Mouse (Mus musculus) MEL (cell line): ENCODE measurements at regions not wholly inside any gene's neighbourhood (a gene's known extent, or its start where the extent isn't known, plus 50 kb on each side); places are given as distances from the start of the nearest gene placed in this dataset.

ENCODE experiments used
- DNase-seq: peaks from one replicate; pipeline ENCODE4 v3.0.0; 2011; ENCODE audit warnings: low read depth, low spot score
- H3K27ac ChIP-seq: 2 replicates; pipeline ENCODE4 v1.5.1; 2012; ENCODE audit warnings: low read depth, mild to moderate bottlenecking, control low read depth, low read length, moderate library complexity; ENCODE audit not compliant: control insufficient read depth
- H3K27me3 ChIP-seq, 2 experiments: fragments of 150-350 bp in 1 of 2; sonication (generic) in 1 of 2; 2 replicates each; pipeline ENCODE4 v1.6.1; 2012; ENCODE audit warnings: low read length in 2 of 2, mild to moderate bottlenecking in 2 of 2, improper control_type of control experiment in 1 of 2, moderate library complexity in 1 of 2; ENCODE audit not compliant: insufficient read depth in 2 of 2, control insufficient read depth in 1 of 2
- H3K36me3 ChIP-seq, 2 experiments: 2 replicates each; pipeline ENCODE4 v1.6.1; 2012 to 2014; ENCODE audit warnings: low read length in 2 of 2, improper control_type of control experiment in 1 of 2, inconsistent platforms in 1 of 2, mild to moderate bottlenecking in 1 of 2; ENCODE audit not compliant: insufficient read depth in 2 of 2, control insufficient read depth in 1 of 2
- H3K4me1 ChIP-seq, 2 experiments: fragments of 150-350 bp in 1 of 2; sonication (generic) in 1 of 2; 2 replicates each; pipeline ENCODE4 v1.6.1; 2012; ENCODE audit warnings: low read length in 2 of 2, improper control_type of control experiment in 1 of 2, mild to moderate bottlenecking in 1 of 2; ENCODE audit not compliant: insufficient read depth in 2 of 2, control insufficient read depth in 1 of 2
- H3K4me3 ChIP-seq, 2 experiments: fragments of 150-350 bp in 1 of 2; sonication (generic) in 1 of 2; 2 replicates each; pipeline ENCODE4 v1.5.1; 2012; ENCODE audit warnings: low read depth in 2 of 2, low read length in 2 of 2, mild to moderate bottlenecking in 2 of 2, moderate library complexity in 2 of 2, control low read depth in 1 of 2, improper control_type of control experiment in 1 of 2; ENCODE audit not compliant: control insufficient read depth in 1 of 2, insufficient read depth in 1 of 2
- H3K79me2 ChIP-seq: 2 replicates; pipeline ENCODE4 v1.6.1; 2012; ENCODE audit warnings: mild to moderate bottlenecking, low read length, moderate library complexity; ENCODE audit not compliant: control insufficient read depth, poor library complexity, insufficient read depth
- H3K9ac ChIP-seq: 2 replicates; pipeline ENCODE4 v1.6.1; 2012; ENCODE audit warnings: low read depth, mild to moderate bottlenecking, control low read depth, low read length, moderate library complexity; ENCODE audit not compliant: control insufficient read depth, poor library complexity, severe bottlenecking
- H3K9me3 ChIP-seq: fragments of 150-350 bp; sonication (generic); replicated peaks from 2 replicates; pipeline ENCODE4 v1.6.1; 2012; ENCODE audit warnings: mild to moderate bottlenecking, low read length, improper control_type of control experiment, moderate library complexity; ENCODE audit not compliant: insufficient read depth
- CHD1 ChIP-seq: IDR thresholded peaks from 2 replicates; pipeline ENCODE4 v1.6.1; 2012; ENCODE audit warnings: low read depth, mild to moderate bottlenecking, inconsistent platforms, low read length, improper control_type of control experiment
- CTCF ChIP-seq, 3 experiments: IDR thresholded peaks in 2 of 3; conservative IDR thresholded peaks in 1 of 3; 2 replicates each; pipeline ENCODE4 v1.5.1; 2011 to 2012; ENCODE audit warnings: low read length in 3 of 3, low read depth in 2 of 3, mild to moderate bottlenecking in 2 of 3, improper control_type of control experiment in 1 of 3, inconsistent platforms in 1 of 3, mixed read lengths in 1 of 3, moderate library complexity in 1 of 3; ENCODE audit not compliant: control insufficient read depth in 1 of 3, insufficient read depth in 1 of 3, poor library complexity in 1 of 3, severe bottlenecking in 1 of 3
- E2F4 ChIP-seq: IDR thresholded peaks from 2 replicates; pipeline ENCODE4 v1.6.1; 2011; ENCODE audit warnings: low read depth, low read length, improper control_type of control experiment, borderline replicate concordance
- ELF1 ChIP-seq: IDR thresholded peaks from 2 replicates; pipeline ENCODE4 v1.6.1; 2014; ENCODE audit warnings: low read depth, mild to moderate bottlenecking, inconsistent platforms, low read length, improper control_type of control experiment, moderate library complexity
- EP300 ChIP-seq, 2 experiments: IDR thresholded peaks; 2 replicates each; pipeline ENCODE4 v1.6.1; 2011; ENCODE audit warnings: improper control_type of control experiment in 2 of 2, low read length in 2 of 2, low read depth in 1 of 2, mild to moderate bottlenecking in 1 of 2
- ETS1 ChIP-seq: IDR thresholded peaks from 2 replicates; pipeline ENCODE4 v1.6.1; 2012; ENCODE audit warnings: low read depth, mild to moderate bottlenecking, inconsistent platforms, low read length, improper control_type of control experiment, moderate library complexity
- GABPA ChIP-seq: IDR thresholded peaks from 2 replicates; pipeline ENCODE4 v1.6.1; 2012; ENCODE audit warnings: low read depth, mild to moderate bottlenecking, inconsistent platforms, low read length, improper control_type of control experiment, moderate library complexity
- GATA1 ChIP-seq: IDR thresholded peaks from 2 replicates; pipeline ENCODE4 v1.6.1; 2011; ENCODE audit warnings: low read depth, low read length, improper control_type of control experiment
- JUND ChIP-seq: IDR thresholded peaks from 2 replicates; pipeline ENCODE4 v1.6.1; 2011; ENCODE audit warnings: low read depth, mild to moderate bottlenecking, improper control_type of control experiment, low read length
- MAFK ChIP-seq: IDR thresholded peaks from 2 replicates; pipeline ENCODE4 v1.6.1; 2011; ENCODE audit warnings: low read depth, mild to moderate bottlenecking, low read length, improper control_type of control experiment, borderline replicate concordance
- MAX ChIP-seq: IDR thresholded peaks from 2 replicates; pipeline ENCODE4 v1.6.1; 2011; ENCODE audit warnings: low read length, improper control_type of control experiment
- MXI1 ChIP-seq: IDR thresholded peaks from 2 replicates; pipeline ENCODE4 v1.6.1; 2011; ENCODE audit warnings: mild to moderate bottlenecking, low read depth, low read length, improper control_type of control experiment
- MYB ChIP-seq: IDR thresholded peaks from 2 replicates; pipeline ENCODE4 v1.6.1; 2011; ENCODE audit warnings: mild to moderate bottlenecking, low read depth, low read length, improper control_type of control experiment
- MYC ChIP-seq: IDR thresholded peaks from 2 replicates; pipeline ENCODE4 v1.6.1; 2011; ENCODE audit warnings: low read depth, mild to moderate bottlenecking, low read length, improper control_type of control experiment, moderate library complexity
- NELFE ChIP-seq: IDR thresholded peaks from 2 replicates; pipeline ENCODE4 v1.6.1; 2011; ENCODE audit warnings: low read depth, low read length, improper control_type of control experiment
- POLR2AphosphoS2 ChIP-seq: IDR thresholded peaks from 2 replicates; pipeline ENCODE4 v1.6.1; 2011; ENCODE audit warnings: low read length, improper control_type of control experiment
- POLR2AphosphoS5 ChIP-seq: IDR thresholded peaks from 2 replicates; pipeline ENCODE4 v1.6.1; 2012; ENCODE audit warnings: low read depth, borderline replicate concordance, mild to moderate bottlenecking, inconsistent platforms, low read length, moderate library complexity, mixed read lengths
- TCF12 ChIP-seq: IDR thresholded peaks from 2 replicates; pipeline ENCODE4 v1.6.1; 2014; ENCODE audit warnings: low read depth, mild to moderate bottlenecking, inconsistent platforms, low read length, improper control_type of control experiment, moderate library complexity
- UBTF ChIP-seq: IDR thresholded peaks from 2 replicates; pipeline ENCODE4 v1.6.1; 2012; ENCODE audit warnings: low read depth, mild to moderate bottlenecking, inconsistent platforms, low read length, improper control_type of control experiment, moderate library complexity, borderline replicate concordance; ENCODE audit not compliant: insufficient read depth
- USF1 ChIP-seq: IDR thresholded peaks from 2 replicates; pipeline ENCODE4 v1.6.1; 2014; ENCODE audit warnings: low read depth, mild to moderate bottlenecking, inconsistent platforms, low read length, improper control_type of control experiment, moderate library complexity

DNA sequence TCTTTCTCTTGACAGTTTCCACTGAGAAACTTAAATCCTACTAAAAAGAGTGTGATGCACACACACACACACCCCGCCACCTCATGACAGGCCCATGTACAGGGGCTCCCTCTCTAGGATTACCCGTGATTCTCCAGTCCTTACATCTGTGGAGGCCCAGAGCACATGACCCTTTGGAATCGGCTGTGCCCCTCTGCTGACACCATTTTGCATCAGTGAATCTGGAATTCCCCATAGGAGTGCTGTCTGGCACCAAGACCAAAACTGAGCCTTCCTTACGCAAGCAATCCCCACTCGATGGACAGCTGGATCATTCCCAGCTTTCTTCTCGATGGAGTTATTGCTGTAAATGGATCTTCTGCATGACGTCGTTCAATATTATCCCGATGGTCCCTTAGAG lies 180.3 kb downstream of the Tfap2c start:
- Histone ChIP-seq H3K4me1 (no peaks in the 10 kb centered on the region), H3K27me3 (no peaks in the 10 kb centered on the region), H3K36me3 (no peaks in the 10 kb centered on the region), H3K79me2 (no peaks in the 10 kb centered on the region), H3K9me3 (no peaks in the 10 kb centered on the region; the same call in 1 of the 2 replicates), H3K27ac (no peak overlapping the region), H3K4me3 (no peak overlapping the region), H3K9ac (no peak overlapping the region)
- TF ChIP-seq MAFK = no peak
- TF ChIP-seq JUND = no peak
- TF ChIP-seq MXI1 = no peak
- TF ChIP-seq GABPA = no peak
- TF ChIP-seq POLR2AphosphoS2 = no peak
- TF ChIP-seq MAX = no peak
- TF ChIP-seq TCF12 = no peak
- no peak for DNase-seq

DNA sequence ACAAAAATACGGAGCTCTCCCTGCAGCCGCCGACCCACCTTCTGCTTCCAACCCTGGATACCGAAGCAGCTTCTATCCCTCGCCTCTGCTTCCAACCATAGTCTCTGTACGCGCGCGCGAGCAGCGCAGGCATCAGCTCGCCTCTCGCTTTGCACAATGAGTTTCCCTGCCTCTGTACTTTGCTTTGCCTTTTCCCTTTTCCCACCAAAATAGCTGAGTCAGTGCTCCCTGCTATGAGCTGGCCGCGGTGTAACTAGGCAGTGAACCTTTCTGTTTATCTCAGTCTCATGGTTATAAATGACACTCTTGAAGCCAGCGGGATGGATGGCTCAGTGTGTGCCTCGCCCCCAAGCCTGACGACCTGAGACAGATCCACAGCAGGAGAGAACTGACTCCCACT lies 182.0 kb downstream of the Tfap2c start:
- no peaks in the 10 kb centered on the region for H3K27me3 ChIP-seq
- H3K4me3 ChIP-seq = no peak overlapping the region
- DNase-seq = no peak
- no peak overlapping the region for H3K27ac ChIP-seq
- H3K9ac ChIP-seq = no peak overlapping the region
- no peaks in the 10 kb centered on the region; the same call in 1 of the 2 replicates for H3K9me3 ChIP-seq
- TF ChIP-seq CHD1 (no peak), CTCF (IDR thresholded peaks at IDR 0.05 in 2 of 3, conservative IDR thresholded peaks at IDR 0.05 in 1 of 3; ENCODE audit: control insufficient read depth in 1 of 3, insufficient read depth in 1 of 3, low read depth in 2 of 3, low read length in 3 of 3, poor library complexity in 1 of 3, severe bottlenecking in 1 of 3) (no peak), MXI1 (no peak), USF1 (no peak), GATA1 (no peak), JUND (no peak)
- H3K79me2 ChIP-seq = no peaks in the 10 kb centered on the region
- H3K4me1 ChIP-seq = no peaks in the 10 kb centered on the region
- H3K36me3 ChIP-seq = no peaks in the 10 kb centered on the region

DNA sequence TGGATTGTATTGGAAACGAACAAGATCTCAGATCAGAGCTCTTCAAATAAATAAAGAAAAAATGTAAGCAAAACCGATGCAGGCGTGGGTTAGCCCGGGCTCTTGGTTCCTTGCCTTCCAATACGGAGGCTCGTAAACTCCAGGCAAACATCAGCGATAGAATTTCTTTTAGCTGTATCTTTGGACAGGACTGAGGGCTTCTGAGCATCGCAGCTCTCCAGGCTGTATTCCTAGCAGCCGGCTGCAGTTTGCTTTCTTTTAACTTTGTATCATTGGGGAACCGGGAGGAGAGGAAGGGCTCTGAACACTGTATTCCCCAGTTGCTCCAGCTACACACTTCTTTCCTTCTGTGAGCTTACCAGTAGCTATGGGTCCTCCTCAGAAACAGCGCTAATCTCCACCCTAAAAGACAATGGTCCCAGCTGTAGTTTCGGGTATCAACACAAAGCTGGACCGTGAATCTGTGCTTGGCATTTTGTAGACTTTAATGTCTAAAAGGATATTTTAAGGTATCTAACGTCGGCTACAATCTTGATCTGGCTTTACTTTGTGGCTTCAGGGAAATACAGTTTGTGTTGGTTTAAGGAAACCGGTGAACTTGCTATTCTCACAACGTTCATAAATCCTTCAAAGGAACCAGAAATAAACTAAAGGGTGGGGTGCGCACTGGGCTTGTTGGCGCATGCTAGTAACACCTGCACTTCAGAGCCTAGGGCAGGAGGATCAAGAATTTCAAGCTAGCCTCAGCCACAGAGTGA lies 183.2 kb downstream of the Tfap2c start:
- DNase-seq = no peak
- H3K27me3 ChIP-seq = no peaks in the 10 kb centered on the region
- H3K9ac ChIP-seq = no peak overlapping the region
- no peaks in the 10 kb centered on the region for H3K79me2 ChIP-seq
- H3K9me3 ChIP-seq = no peaks in the 10 kb centered on the region; the same call in 1 of the 2 replicates
- H3K36me3 ChIP-seq = no peaks in the 10 kb centered on the region
- H3K27ac ChIP-seq = no peak overlapping the region
- H3K4me3 ChIP-seq = no peak overlapping the region
- no peaks in the 10 kb centered on the region for H3K4me1 ChIP-seq
- TF ChIP-seq GATA1 = no peak
- TF ChIP-seq MAFK = no peak
- TF ChIP-seq EP300 (IDR thresholded peaks at IDR 0.05; ENCODE audit: low read depth in 1 of 2, low read length in 2 of 2) = no peak
- TF ChIP-seq ELF1 = no peak
- TF ChIP-seq POLR2AphosphoS5 = no peak
- no peak for TF ChIP-seq MXI1
- no peak for TF ChIP-seq UBTF
- no peak for TF ChIP-seq MYB
- no peak for TF ChIP-seq E2F4
- no peak for TF ChIP-seq NELFE
- TF ChIP-seq ETS1 = no peak
- TF ChIP-seq MYC = no peak
- TF ChIP-seq, all 39 proteins: peak for 0
